Mouse (Mus musculus) G1E (cell line): ENCODE data around the gene Hoxa9. TPM values are rescaled to one million over a fixed set of nuclear protein-coding genes. Genes with fewer than 3 reads are reported as not detected.

ENCODE experiments used
- ATAC-seq: 2 replicates; pipeline ENCODE4 v1.8.0; 2016; ENCODE audit warnings: mild to moderate bottlenecking; ENCODE audit not compliant: insufficient number of reproducible peaks, poor library complexity, low FRiP score, severe bottlenecking; ENCODE audit errors: extremely low read depth
- DNase-seq: peaks from one replicate; pipeline ENCODE4 v3.0.0; 2012; ENCODE audit warnings: low spot score
- H3K27me3 ChIP-seq: 2 replicates; pipeline ENCODE4 v1.6.1; 2012; ENCODE audit warnings: mild to moderate bottlenecking, low read length, inconsistent platforms; ENCODE audit not compliant: insufficient read depth
- H3K36me3 ChIP-seq: replicated peaks from 2 replicates; pipeline ENCODE3; 2012; ENCODE audit warnings: mild to moderate bottlenecking, inconsistent platforms
- H3K4me1 ChIP-seq: 2 replicates; pipeline ENCODE4 v1.6.1; 2012; ENCODE audit warnings: low read depth, low read length, inconsistent platforms, mixed read lengths; ENCODE audit not compliant: insufficient read depth
- H3K4me3 ChIP-seq: 2 replicates; pipeline ENCODE4 v1.5.1; 2012; ENCODE audit warnings: low read depth, mild to moderate bottlenecking, inconsistent platforms, low read length, moderate library complexity, mixed read lengths
- H3K9me3 ChIP-seq: replicated peaks from 2 replicates; pipeline ENCODE4 v1.6.1; 2012; ENCODE audit warnings: inconsistent platforms
- CTCF ChIP-seq: IDR thresholded peaks from 2 replicates; pipeline ENCODE4 v1.5.1; 2012; ENCODE audit warnings: low read depth, low read length, inconsistent platforms, mixed read lengths
- GATA1 ChIP-seq: IDR thresholded peaks from 2 replicates; pipeline ENCODE4 v1.6.1; 2012; ENCODE audit warnings: borderline replicate concordance, low read length, inconsistent platforms, mixed read lengths
- GATA2 ChIP-seq: IDR thresholded peaks from 2 replicates; pipeline ENCODE4 v1.6.1; 2012; ENCODE audit warnings: low read depth, low read length, inconsistent platforms, borderline replicate concordance
- POLR2AphosphoS5 ChIP-seq: IDR thresholded peaks from 2 replicates; pipeline ENCODE4 v1.6.1; 2012; ENCODE audit warnings: low read depth, low read length, inconsistent platforms; ENCODE audit not compliant: insufficient replicate concordance
- TAL1 ChIP-seq: conservative IDR thresholded peaks from 2 replicates; pipeline ENCODE4 v1.6.1; 2012; ENCODE audit warnings: low read depth, low read length, inconsistent platforms, mixed read lengths
- polyA plus RNA-seq: library from polyadenylated mRNA; stranded (reverse); fragments of >175 nt; gene quantifications from 2 replicates; pipeline ENCODE4 v1.2.3, GENCODE M21; 2012
- total RNA-seq, 2 experiments: library from RNA; stranded (forward) in 1 of 2; stranded (reverse) in 1 of 2; fragments of 200-1000 nt in 1 of 2; fragments of >200 nt in 1 of 2; fragmentation: Nextera tagmentation in 1 of 2; gene quantifications; 2 replicates each; pipeline ENCODE4 v1.2.3; 2014 to 2017

The Hoxa9 gene
- total and polyA plus RNA-seq, 3 experiments, result 0.05 TPM; not detected in 2

DNA sequence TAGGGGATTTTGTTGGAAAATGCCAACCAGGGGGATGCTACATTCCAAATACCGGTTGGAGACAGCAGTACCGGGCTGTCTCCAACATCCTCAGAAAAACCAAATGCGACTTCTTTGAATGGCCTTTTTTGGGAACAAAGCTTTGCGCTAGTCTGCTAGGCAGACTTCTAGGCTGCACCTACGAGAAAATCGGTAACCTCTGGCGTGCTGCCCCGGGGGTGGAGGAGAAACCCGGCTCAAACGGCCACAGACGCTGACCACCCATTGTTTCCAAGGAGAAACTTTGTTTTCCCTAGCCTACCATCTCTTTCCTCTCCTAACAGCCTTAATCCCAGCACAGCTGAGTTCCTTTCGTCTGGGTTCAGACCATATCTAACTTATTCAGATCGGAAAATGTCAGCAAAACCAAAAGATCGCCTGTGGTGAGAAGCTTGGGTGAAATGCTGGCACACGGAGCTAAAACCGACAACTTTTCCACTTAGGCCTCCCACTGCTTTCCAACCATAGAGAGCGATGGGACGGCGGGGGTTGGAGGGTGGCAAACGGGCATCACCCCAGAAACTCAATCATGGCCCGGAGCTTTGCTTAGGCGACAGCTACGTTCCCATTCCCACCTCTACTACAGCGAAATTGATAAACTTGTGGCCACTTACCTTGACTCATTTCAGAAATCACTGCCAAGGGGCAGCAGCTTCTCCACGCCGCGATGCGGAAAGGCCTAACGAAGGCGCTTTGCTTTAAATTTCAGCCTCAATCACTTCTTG, 8.9 kb upstream of the Hoxa9 start:
- Histone ChIP-seq H3K4me1 (no peaks in the 10 kb centered on the region), H3K9me3 (0 out of 2 replicates have a peak, but pooled peaks cover under 1% of the 10 kb centered on the region), H3K27me3 (peaks cover 22% of the 10 kb centered on the region), H3K4me3 (no peak overlapping the region), H3K36me3 (no peaks in the 10 kb centered on the region)
- DNase-seq (no peak), ATAC-seq (no peak)
- TF ChIP-seq GATA1 (no peak), GATA2 (no peak), POLR2AphosphoS5 (no peak), TAL1 (no peak)

DNA sequence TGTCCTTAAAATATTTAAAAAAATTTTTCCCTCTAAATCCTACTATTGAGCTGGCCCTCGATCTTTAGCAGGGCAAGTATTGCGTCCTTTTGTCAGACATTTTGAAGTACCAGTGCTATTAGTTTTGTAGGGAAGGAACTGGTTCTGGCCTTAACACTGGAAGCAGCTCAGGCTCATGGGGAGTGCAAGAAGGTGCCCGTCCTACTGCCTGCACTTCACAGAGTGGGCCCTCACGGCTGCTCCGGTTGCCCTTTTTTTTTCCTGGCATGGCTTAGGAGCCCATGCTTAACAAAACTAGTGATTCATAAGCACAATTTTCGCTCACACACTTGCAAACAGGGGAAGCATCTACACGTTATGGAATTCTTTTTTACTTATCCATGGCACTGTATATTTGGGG, 8.1 kb upstream of the Hoxa9 start:
- H3K4me1 ChIP-seq, result no peaks in the 10 kb centered on the region
- H3K9me3 ChIP-seq, result peaks cover 8% of the 10 kb centered on the region
- no peak overlapping the region for H3K4me3 ChIP-seq
- peaks cover 27% of the 10 kb centered on the region for H3K27me3 ChIP-seq
- TF ChIP-seq GATA2 (no peak), POLR2AphosphoS5 (no peak), GATA1 (no peak), TAL1 (no peak), CTCF (no peak)
- H3K36me3 ChIP-seq, result no peaks in the 10 kb centered on the region
- no peak for ATAC-seq
- DNase-seq, result no peak

- Histone ChIP-seq H3K27me3 (peaks cover 31% of the 10 kb centered on the region), H3K4me1 (no peaks in the 10 kb centered on the region), H3K9me3 (peaks cover 12% of the 10 kb centered on the region), H3K36me3 (no peaks in the 10 kb centered on the region), H3K4me3 (no peak overlapping the region)
- TF ChIP-seq GATA1, result no peak
- TF ChIP-seq CTCF, result no peak
- TF ChIP-seq GATA2, result no peak
- no peak for TF ChIP-seq POLR2AphosphoS5
- TF ChIP-seq TAL1, result no peak
- ATAC-seq, result no peak
- DNase-seq, result no peak
Observed at GRCm38 (mm10) chr6:52238155-52238545, 7.3 kb upstream of the Hoxa9 start.

GRCm38 (mm10) chr6:52237346-52238154, 6.7 kb upstream of the Hoxa9 start:
- peaks cover 12% of the 10 kb centered on the region for H3K9me3 ChIP-seq
- DNase-seq (no peak), ATAC-seq (no peak)
- H3K27me3 ChIP-seq, result peaks cover 37% of the 10 kb centered on the region
- H3K36me3 ChIP-seq, result no peaks in the 10 kb centered on the region
- H3K4me3 ChIP-seq, result no peak overlapping the region
- H3K4me1 ChIP-seq, result no peaks in the 10 kb centered on the region
- TF ChIP-seq GATA1 (no peak), TAL1 (no peak), CTCF (no peak), POLR2AphosphoS5 (no peak), GATA2 (no peak)

DNA sequence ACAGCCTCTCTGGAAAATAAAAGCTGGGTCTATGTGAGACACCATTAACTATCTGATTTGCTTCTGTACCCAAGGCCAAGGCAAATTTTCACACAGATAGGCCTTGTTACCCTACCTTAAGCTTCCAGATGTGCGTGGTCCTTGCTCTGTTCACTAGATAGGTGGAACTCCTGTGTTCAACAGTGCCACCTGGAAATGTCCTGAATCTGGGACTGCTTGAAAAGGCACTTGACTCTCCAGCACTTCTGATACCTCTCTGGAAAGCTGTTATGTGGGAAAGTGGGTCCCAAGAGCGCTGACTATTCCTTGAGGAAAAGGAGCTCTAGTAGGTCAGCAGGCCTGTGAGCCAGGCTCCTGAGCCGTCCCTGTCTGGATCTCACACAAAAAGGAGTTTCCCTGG, 5.9 kb upstream of the Hoxa9 start:
- no peaks in the 10 kb centered on the region for H3K4me1 ChIP-seq
- H3K9me3 ChIP-seq, result peaks cover 12% of the 10 kb centered on the region
- no peak overlapping the region for H3K4me3 ChIP-seq
- no peak for DNase-seq
- no peaks in the 10 kb centered on the region for H3K36me3 ChIP-seq
- H3K27me3 ChIP-seq, result peaks cover 44% of the 10 kb centered on the region
- TF ChIP-seq GATA2, result no peak
- no peak for TF ChIP-seq GATA1
- no peak for TF ChIP-seq POLR2AphosphoS5
- TF ChIP-seq TAL1, result no peak
- no peak for TF ChIP-seq CTCF
- no peak for ATAC-seq

- Histone ChIP-seq H3K36me3 (no peaks in the 10 kb centered on the region), H3K4me3 (no peak overlapping the region), H3K4me1 (no peaks in the 10 kb centered on the region), H3K27me3 (peaks cover 47% of the 10 kb centered on the region), H3K9me3 (peaks cover 12% of the 10 kb centered on the region)
- ATAC-seq, result no peak
- DNase-seq, result no peak
- no peak for TF ChIP-seq POLR2AphosphoS5
- no peak for TF ChIP-seq GATA2
- TF ChIP-seq CTCF, result no peak
- TF ChIP-seq GATA1, result no peak
- TF ChIP-seq TAL1, result no peak
Observed at GRCm38 (mm10) chr6:52235866-52236265, 5.0 kb upstream of the Hoxa9 start.
